Mouse (Mus musculus) thymus, postnatal 14 days (tissue): ENCODE measurements around the gene Ajap1.

Experiments
- DNase-seq: peaks from one replicate; pipeline ENCODE4 v3.0.0; 2021

The Ajap1 gene

DNA sequence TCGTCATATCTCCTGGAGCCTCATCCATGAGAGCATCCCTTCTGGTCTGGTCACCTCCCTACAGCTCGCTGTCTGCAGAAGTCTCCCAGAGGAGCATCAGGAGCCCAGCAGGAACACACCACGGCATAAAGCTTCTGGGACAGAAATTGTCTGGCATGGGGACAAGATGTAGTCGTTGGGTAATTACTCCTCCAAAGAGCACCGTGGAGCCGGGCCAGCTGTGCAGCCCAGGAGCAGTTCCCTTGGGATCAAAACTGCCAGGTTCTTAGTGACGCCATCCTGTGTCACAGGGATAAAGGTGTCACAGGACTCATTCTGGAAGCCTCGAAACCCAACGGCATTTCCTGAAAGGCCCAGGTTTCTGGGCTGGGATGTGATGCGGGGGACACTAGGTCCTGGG, 40.1 kb downstream of the Ajap1 start:
- no peak for DNase-seq

DNA sequence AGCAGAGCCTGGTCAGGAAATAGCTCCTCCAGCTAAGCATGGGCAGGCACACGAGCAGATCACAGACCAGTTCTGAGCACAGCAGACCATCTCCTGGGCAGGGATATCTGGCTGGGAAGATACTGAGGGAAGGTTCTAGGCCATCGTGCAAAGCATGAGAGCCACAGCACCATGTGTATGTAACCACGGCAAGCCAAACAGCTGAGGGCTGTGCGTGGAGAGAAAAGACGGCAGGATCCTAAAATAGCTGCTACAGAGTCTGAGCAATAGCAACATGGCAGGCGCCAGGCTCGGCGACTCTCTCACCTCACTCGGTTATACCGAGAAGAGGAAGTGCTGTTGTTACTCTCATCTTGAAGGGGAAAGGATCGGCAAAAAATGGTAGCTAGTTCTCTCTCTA, 42.7 kb downstream of the Ajap1 start:
- DNase-seq = no peak

DNA sequence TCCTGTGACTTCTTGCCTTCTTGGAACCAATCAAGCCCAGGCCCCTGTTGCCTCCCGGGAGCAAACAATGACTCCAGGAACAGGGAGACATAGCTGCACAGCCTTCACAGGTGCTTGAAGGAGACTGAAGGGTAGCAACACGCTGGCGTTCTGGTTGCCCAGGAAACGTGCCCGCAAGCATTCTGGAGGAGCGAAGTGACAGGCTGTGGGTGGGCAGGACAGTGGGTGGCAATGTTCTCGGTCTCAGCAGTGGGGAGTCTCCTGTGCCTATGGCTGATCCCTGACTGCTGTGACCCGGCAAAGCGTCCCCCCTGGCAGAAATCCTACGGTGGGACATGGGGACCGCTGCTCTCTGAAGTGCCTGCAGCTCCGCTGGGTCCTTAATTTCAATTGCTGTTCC, 43.6 kb downstream of the Ajap1 start:
- DNase-seq = no peak

DNA sequence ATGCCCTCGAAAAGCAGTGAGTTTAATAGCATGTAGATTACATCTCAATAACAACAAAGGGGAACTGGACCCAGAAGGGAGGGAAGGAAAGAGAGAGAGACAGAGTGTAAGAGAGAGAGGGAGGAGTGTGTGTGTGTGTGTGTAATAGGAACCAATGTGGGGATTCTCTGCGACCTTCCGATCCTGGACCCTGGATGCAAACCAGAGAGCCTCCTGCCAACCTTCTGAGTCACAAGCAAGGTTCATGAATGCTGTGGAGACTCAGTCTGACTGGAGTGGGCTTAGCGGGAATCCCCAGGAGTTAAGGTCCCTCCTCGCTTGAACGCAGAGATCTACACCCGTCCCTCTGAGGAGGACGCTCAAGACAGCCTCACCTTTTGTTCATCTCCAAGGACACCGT, 45.4 kb downstream of the Ajap1 start:
- DNase-seq = no peak

GRCm38 (mm10) chr4:153435917-153436316, 46.7 kb downstream of the Ajap1 start:
- no peak for DNase-seq

DNA sequence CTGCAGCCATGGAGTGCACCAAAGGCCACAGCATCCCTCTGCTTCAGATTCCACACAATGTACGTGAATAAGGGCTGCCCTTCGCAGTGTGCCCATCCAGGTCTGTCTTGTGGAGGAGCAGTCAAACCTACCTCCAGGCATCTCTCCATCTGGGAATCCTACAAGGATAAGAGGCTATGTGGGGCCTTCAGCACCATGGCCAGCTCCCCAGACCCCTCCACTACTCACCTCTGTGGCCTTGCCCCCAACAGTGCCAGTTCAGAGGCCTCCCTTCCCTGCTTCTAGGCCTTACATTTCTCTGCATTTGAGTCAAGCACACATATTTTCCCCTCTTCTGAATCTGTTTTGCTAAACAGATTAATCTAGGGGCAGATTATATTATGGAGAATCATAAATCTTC, 52.6 kb downstream of the Ajap1 start:
- DNase-seq = no peak

- DNase-seq = no peak
Measured at GRCm38 (mm10) chr4:153425961-153426656, 56.5 kb downstream of the Ajap1 start.

DNA sequence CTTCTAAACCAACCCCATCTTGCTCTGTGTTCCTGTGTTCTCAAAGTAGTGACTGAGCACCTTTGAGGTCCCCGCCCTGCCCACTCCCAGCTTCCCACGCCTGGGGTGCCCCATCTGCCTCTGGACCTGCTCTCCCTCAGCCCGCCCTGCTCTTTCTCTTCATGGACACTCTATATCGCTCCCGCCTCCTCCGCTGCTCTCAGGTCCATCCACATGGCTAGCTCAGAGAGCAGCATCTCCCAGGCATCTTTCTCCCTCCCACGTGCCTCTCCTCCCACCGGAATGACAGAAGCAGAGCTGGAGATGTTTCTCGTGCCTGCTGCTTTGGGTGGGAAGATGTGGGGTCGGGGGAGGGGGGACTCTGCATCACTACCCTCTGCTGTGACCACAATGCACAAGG, 58.3 kb downstream of the Ajap1 start:
- DNase-seq = no peak

DNA sequence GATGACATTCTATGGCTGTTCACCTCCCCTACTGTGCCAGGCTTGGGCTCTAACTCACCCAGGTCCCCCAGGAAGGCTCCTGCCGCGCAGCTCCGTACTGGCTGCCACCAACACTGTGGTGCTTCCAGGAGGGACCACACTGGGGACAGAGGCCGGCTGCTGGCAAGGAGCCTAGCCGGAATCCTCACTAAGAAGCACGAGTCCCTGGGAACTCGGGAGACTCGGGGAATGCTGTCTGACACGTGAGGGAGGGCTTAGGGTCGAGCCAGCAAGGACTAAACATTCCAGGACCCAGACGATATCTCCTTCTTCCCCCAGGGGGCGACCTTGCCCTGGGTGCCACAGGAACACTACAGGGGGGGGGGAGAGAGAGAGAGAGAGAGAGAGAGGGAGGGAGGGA, 64.7 kb downstream of the Ajap1 start:
- DNase-seq = no peak

- DNase-seq = no peak
Measured at GRCm38 (mm10) chr4:153417164-153417896, 65.3 kb downstream of the Ajap1 start.

- DNase-seq = no peak
Measured at GRCm38 (mm10) chr4:153416111-153416510, 66.5 kb downstream of the Ajap1 start.

- DNase-seq = no peak
Measured at GRCm38 (mm10) chr4:153398421-153398820, 84.2 kb downstream of the Ajap1 start.

GRCm38 (mm10) chr4:153387478-153387877, 95.1 kb downstream of the Ajap1 start:
- no peak for DNase-seq

- DNase-seq = no peak
Measured at GRCm38 (mm10) chr4:153381433-153381832, 101.2 kb downstream of the Ajap1 start.

- no peak for DNase-seq
Measured at GRCm38 (mm10) chr4:153380885-153381284, 101.7 kb downstream of the Ajap1 start.

DNA sequence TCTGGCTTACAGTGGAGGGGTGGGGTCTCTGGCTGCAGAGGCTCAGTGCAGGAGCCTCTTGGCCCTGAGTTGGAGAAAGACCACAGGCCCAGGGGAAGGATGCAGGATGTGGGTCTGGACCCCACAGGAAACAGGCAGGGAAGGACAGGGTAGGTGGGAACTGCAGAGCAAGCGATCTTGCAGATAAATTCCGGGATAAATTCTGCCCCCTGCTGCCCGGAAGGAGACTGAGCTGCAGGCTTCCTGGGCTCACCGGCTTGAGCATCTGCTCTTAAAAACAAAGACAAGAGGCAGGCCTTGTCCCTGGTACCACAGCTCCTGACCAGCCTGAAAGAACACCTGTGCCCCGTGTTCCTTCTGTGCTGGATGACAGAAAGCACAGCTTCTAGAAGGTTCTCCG, 104.6 kb downstream of the Ajap1 start:
- DNase-seq = no peak

DNA sequence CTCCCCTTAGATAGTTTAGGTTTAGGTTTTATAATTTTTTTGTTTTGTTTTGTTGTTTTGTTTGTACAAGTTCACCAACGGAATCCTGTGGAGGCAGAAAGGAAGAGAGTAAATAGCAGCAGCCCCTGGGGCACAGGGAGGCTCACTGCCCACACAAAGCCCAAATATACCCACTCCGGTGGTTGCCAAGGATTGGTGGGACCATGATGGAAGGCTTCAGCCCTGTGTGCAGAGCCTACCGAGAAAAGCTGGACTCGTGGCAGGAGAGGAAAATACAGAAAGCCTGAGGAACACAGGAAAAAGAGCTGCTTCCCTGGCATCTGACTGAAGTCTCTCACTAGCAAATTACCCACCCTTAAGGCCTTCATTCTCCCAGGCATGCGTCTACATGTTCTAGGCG, 108.4 kb downstream of the Ajap1 start:
- no peak for DNase-seq

- DNase-seq = no peak
Measured at GRCm38 (mm10) chr4:153373125-153373524, 109.5 kb downstream of the Ajap1 start.

GRCm38 (mm10) chr4:153368620-153369159, 113.9 kb downstream of the Ajap1 start:
- DNase-seq = no peak

- DNase-seq = no peak
Measured at GRCm38 (mm10) chr4:153360868-153361545, 121.6 kb downstream of the Ajap1 start.

- no peak for DNase-seq
Measured at GRCm38 (mm10) chr4:153358243-153358550, 124.4 kb downstream of the Ajap1 start.

DNA sequence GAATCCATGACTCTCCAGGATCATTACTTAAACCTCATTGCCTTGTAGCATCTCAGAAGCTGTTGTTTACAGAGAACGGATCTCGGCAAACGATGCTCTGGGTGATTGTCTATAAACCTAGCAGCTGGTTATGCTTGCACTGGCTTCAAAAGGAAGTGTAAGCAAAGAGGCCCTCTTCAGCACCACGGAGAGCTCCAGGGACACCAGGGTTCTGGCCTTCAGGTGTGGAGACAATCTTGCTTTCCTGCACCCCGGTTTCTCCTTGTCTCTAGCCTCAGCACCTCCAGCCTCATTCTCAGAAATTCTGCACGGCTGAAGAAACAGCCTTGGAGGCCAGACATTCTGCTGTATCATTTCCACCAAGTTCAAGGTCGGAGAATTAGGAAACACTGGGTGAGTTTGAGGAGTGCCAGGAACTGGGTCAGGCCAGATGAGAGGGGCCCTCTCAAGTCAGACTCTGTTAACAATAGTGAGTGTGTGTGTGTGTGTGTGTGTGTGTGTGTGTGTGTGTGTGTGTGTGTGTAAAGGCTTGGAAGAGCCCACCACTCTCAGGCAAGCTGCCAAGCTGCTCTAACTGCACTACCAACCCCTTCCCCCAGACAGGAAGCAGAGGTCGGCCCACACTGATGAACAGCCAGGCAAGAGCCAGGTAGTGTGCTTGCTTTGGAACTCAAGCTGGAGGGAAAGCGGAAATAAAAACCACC, 124.9 kb downstream of the Ajap1 start:
- DNase-seq = no peak

DNA sequence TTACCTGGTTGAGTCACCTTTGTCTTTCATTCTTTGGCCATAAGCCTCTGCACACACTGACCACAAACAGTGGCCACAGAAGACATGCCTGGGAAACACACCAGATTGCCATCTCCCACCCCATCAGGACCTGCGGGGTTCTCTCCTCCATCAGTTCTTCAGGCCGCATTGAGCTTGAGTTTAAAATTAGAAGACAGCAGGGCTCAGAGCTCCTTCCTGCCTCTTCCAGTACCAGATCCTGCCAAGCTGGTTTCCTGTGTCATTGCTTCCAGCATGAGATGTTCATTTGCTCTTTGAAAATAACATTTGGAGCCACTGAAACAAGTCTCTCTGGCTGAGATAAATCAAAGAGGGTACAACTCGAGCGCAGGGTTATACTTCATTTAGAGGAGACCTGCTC, 126.4 kb downstream of the Ajap1 start:
- DNase-seq = no peak
